Mouse (Mus musculus): ENCODE results near the gene Stx4a.

DNA sequence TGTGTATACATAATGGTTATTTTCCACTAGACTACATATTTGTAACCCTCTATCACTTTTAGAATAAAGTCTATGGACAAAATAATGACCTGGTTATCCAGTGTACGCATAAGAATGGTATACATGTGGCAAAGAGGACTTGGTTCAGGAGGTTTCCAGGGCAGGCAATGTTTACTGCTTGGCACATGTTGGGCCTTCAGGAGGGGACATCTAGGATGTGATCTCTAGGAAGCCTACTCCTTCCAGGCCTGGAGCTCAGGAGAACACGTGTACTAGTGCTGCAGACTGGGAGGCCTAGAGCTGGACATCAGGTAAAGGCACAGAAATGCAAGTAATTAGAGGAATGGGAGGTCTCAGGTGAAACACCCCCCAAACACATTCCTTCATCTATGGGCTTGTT, 11.5 kb downstream of the Stx4a start:
- TF ChIP-seq ZNF384 (IDR thresholded peaks at IDR 0.05; ENCODE audit: low read depth, low read length) (no peak), CHD2 (IDR thresholded peaks at IDR 0.05; ENCODE audit: low read depth, low read length) (no peak), ZC3H11A (IDR thresholded peaks at IDR 0.05; ENCODE audit: borderline replicate concordance, low read depth, low read length) (no peak), HCFC1 (IDR thresholded peaks at IDR 0.05; ENCODE audit: borderline replicate concordance, insufficient read depth, low read length) (no peak), MAFK (IDR thresholded peaks at IDR 0.05; ENCODE audit: insufficient read depth, low read depth, low read length) (no peak)

All from ES-E14 (cell line).